Mouse (Mus musculus): ENCODE measurements around the gene Cdk1. TPM values are rescaled to one million over a fixed set of nuclear protein-coding genes. Genes with fewer than 3 reads are reported as not detected.

The Cdk1 gene
- 19.2 TPM for polyA plus RNA-seq (2017; shearing (Covaris generic))

GRCm38 (mm10) chr10:69352212-69353085 is at the start of gene Cdk1:
Gene Cdk1, minus strand, starts transcription at chr10:69352938.

GRCm38 (mm10) chr10:69398763-69399590 is 46.2 kb upstream of the Cdk1 start, which contains the start of gene Ank3:
Gene Ank3, plus strand, starts transcription at chr10:69398773.

Other genes with a start within 250 kb of the Cdk1 start
- gene Rhobtb1, start 201.5 kb downstream of the Cdk1 start, polyA plus RNA-seq (2017; shearing (Covaris generic)), result 0.15 TPM
- gene A930033H14Rik, start 139.8 kb downstream of the Cdk1 start, polyA plus RNA-seq (2017; shearing (Covaris generic)), result not detected
- 1.2 TPM for gene Ank3, start 45.8 kb upstream of the Cdk1 start, polyA plus RNA-seq (2017; shearing (Covaris generic))

All from activated CD4-positive, CD25-positive, alpha-beta regulatory T cell, adult 9 weeks (primary cell).